Mouse (Mus musculus) heart, postnatal 0 days (tissue): ENCODE measurements around the gene Col8a2. TPM values are rescaled to one million over a fixed set of nuclear protein-coding genes. Genes with fewer than 3 reads are reported as not detected.

Experiments
- ATAC-seq: fragments of 200-750 bp; cut with Nextera tagmentation; 2 replicates; pipeline ENCODE4 v1.8.0; 2017; ENCODE audit warnings: low read depth, moderate number of reproducible peaks, moderate library complexity; ENCODE audit not compliant: insufficient read depth
- DNase-seq: peaks from one replicate; pipeline ENCODE4 v3.0.0-alpha.2; 2016; ENCODE audit warnings: low spot score
- H3K27ac ChIP-seq: fragments of 300-500 bp; sonication (generic); 2 replicates; pipeline ENCODE4 v1.5.1; 2014; ENCODE audit warnings: low read depth, mild to moderate bottlenecking
- H3K27me3 ChIP-seq: fragments of 300-500 bp; sonication (generic); 2 replicates; pipeline ENCODE4 v1.6.1; 2014; ENCODE audit warnings: low read length, mixed read lengths; ENCODE audit not compliant: control insufficient read depth, insufficient read depth
- H3K36me3 ChIP-seq: fragments of 300-500 bp; sonication (generic); replicated peaks from 2 replicates; pipeline ENCODE4 v1.6.1; 2014; ENCODE audit warnings: low read length, mixed read lengths; ENCODE audit not compliant: control insufficient read depth, insufficient read depth
- H3K4me1 ChIP-seq: fragments of 300-500 bp; sonication (generic); 2 replicates; pipeline ENCODE4 v1.6.1; 2014; ENCODE audit warnings: antibody characterized with exemption; ENCODE audit not compliant: control insufficient read depth, insufficient read depth
- H3K4me2 ChIP-seq: fragments of 300-500 bp; sonication (generic); 2 replicates; pipeline ENCODE4 v1.6.1; 2014; ENCODE audit warnings: low read depth, mild to moderate bottlenecking, low read length, moderate library complexity
- H3K4me3 ChIP-seq: fragments of 300-500 bp; sonication (generic); 2 replicates; pipeline ENCODE4 v1.5.1; 2014; ENCODE audit warnings: low read depth, low read length
- H3K9ac ChIP-seq: fragments of 300-500 bp; sonication (generic); replicated peaks from 2 replicates; pipeline ENCODE4 v1.6.1; 2014; ENCODE audit warnings: low read depth, low read length, mixed read lengths
- H3K9me3 ChIP-seq: fragments of 300-500 bp; sonication (generic); replicated peaks from 2 replicates; pipeline ENCODE4 v1.6.1; 2016; ENCODE audit warnings: low read length; ENCODE audit not compliant: control insufficient read depth
- CTCF ChIP-seq: IDR thresholded peaks from 2 replicates; pipeline ENCODE4 v1.5.1; 2016; ENCODE audit warnings: antibody characterized with exemption, control low read depth, low read depth
- EP300 ChIP-seq: IDR thresholded peaks from 2 replicates; pipeline ENCODE4 v1.6.1; 2016; ENCODE audit warnings: antibody characterized with exemption, low read depth
- WGBS: fragments of 180-500 bp; shearing (Covaris S2); extraction: QIAGEN DNeasy Blood & Tissue Kit; methylation state at CpG from one replicate; pipeline ENCODE4 v1.1.7; 2014; 5-methylcytosine and 5-hydroxymethylcytosine counted together
- polyA plus RNA-seq: library from polyadenylated mRNA; unstranded; fragments of >200 nt; fragmentation: Nextera tagmentation; extraction: Ambion mirVana; gene quantifications from 2 replicates; pipeline ENCODE4 v1.2.1, GENCODE M21; 2015
- total RNA-seq: library from RNA; depleted of rRNA; stranded (reverse); fragments of >200 nt; gene quantifications from 2 replicates; pipeline ENCODE4 v1.2.3, GENCODE M21; 2014; ENCODE audit warnings: low replicate concordance

The Col8a2 gene
- total and polyA plus RNA-seq, 2 experiments from 2014 or later = 0.71 to 4.3 TPM

DNA sequence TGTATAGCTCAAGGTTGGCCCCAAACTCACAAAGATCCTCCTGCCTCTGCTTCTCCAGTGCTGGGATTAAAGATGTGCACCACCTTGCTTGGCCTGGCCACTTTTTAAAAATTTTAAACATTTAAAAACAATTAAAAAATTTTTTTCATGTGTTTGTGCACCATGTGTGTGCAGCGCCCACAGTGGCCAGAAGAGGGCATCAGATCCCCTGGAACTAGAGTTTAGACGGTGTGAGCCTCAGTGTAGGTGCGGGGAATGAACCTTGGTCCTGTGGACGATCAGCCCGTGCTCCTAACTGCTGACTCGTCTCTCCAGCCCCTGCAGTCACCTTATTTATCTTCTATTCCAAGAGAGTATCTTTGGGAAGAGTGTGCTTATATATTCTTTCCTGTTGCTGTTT is 19.5 kb downstream of the Col8a2 start:
- no peak overlapping the region for H3K27ac ChIP-seq
- TF ChIP-seq CTCF (no peak), EP300 (no peak)
- no peaks in the 10 kb centered on the region for H3K9me3 ChIP-seq
- no peak overlapping the region for H3K4me2 ChIP-seq
- H3K36me3 ChIP-seq = no peaks in the 10 kb centered on the region
- DNase-seq (peak; percentile 1), ATAC-seq (no peak)
- WGBS = 86% methylated on average over 6 of the region's 6 CpGs
- H3K27me3 ChIP-seq = peaks cover 33% of the 10 kb centered on the region
- H3K4me1 ChIP-seq = peaks cover 3% of the 10 kb centered on the region; the same call in 1 of the 2 replicates
- no peak overlapping the region for H3K4me3 ChIP-seq
- H3K9ac ChIP-seq = no peak overlapping the region

DNA sequence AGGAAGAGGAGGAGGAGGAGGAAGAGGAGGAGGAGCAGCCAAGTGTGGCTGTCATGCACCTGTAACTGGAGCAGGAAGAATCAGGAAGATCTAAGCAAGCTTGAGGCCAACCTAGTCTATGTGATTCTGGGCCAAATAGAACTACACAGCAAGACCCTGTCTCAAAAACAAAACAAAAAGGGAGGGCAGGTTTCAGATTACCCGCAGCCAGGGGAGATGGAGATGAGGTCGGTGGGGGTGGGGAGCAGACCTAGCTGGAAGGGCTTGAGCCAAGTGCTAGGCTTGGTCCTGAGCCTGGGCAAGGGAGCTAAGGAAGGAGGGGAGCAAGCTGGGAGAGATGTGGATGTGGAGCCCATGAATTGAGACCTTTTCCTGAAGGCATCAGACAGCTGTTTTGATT is 20.2 kb downstream of the Col8a2 start:
- 0 out of 2 replicates have a peak, but pooled peaks cover 3% of the 10 kb centered on the region for H3K4me1 ChIP-seq
- no peaks in the 10 kb centered on the region for H3K36me3 ChIP-seq
- no peak overlapping the region for H3K4me3 ChIP-seq
- WGBS = 14% methylated on average over 2 of the region's 2 CpGs
- no peaks in the 10 kb centered on the region for H3K9me3 ChIP-seq
- ATAC-seq = no peak
- H3K4me2 ChIP-seq = no peak overlapping the region
- H3K9ac ChIP-seq = no peak overlapping the region
- no peak overlapping the region for H3K27ac ChIP-seq
- TF ChIP-seq CTCF (no peak), EP300 (no peak)
- H3K27me3 ChIP-seq = peaks cover 25% of the 10 kb centered on the region
- no peak for DNase-seq

DNA sequence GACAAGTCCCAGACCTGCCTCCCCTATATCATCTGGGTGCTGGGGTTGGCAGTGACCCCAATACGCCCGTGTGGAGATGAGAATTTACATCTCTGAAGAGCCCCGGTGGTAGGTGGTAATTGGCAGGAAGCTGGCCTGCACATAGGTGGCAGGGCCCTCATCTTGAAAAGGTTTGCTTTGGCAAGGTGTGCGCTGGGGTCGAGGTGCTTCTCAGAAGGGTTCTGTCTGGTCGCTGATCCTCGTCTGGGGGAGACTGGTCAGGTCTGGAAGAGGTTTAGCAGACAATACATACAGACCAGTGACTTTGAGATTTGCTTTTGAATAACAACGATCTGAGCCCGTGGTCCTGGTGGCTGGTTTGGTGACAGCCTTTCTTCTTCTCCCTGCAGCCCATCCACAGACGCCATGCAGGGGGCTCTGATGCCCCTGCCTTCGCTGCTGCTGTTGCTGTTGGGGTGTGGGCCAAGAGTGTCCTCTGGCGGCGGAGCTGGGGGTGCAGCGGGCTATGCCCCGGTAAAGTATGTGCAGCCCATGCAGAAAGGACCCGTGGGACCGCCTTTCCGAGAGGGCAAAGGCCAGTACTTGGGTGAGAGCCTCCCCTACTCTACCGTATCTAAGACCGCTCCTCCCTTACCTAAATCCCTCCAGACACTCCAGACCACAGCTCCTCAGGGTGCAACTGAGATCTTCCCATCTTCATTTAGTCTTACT is 22.8 kb downstream of the Col8a2 start:
- DNase-seq (peak; percentile 5), ATAC-seq (0 out of 2 replicates have a peak, but pooled peaks have one; percentile 9)
- no peak overlapping the region for H3K9ac ChIP-seq
- H3K4me2 ChIP-seq = peak overlapping the region; percentile 44
- no peak overlapping the region for H3K4me3 ChIP-seq
- H3K36me3 ChIP-seq = no peaks in the 10 kb centered on the region
- 19% methylated on average over 20 of the region's 20 CpGs for WGBS
- H3K4me1 ChIP-seq = 0 out of 2 replicates have a peak, but pooled peaks cover 3% of the 10 kb centered on the region
- no peak for TF ChIP-seq EP300
- peak; percentile 35; the same call in 1 of the 2 replicates for TF ChIP-seq CTCF
- no peak overlapping the region for H3K27ac ChIP-seq
- H3K27me3 ChIP-seq = 0 out of 2 replicates have a peak, but pooled peaks cover 10% of the 10 kb centered on the region
- H3K9me3 ChIP-seq = no peaks in the 10 kb centered on the region

DNA sequence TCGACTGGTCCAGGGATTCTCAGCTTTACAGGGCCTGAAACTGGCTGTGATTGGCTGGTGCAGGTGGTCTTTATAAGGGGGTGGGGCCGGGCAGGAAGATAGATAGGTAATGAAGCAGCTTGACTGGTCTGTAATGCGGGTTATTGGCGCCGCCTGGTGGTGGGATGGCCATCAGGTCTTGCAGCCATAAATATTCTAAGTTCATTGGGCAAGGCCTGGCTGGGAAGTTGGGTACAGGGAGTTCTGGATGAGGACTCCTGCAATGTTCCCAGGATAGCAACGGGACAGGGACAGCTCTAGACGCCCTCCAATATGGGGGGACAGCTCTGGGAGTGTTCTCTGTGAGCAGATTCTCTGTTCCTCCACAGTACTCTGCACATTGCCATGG is 23.3 kb downstream of the Col8a2 start:
- Histone ChIP-seq H3K4me1 (0 out of 2 replicates have a peak, but pooled peaks cover 3% of the 10 kb centered on the region), H3K27me3 (0 out of 2 replicates have a peak, but pooled peaks cover 10% of the 10 kb centered on the region), H3K4me3 (no peak overlapping the region), H3K9ac (no peak overlapping the region), H3K4me2 (peak overlapping the region; percentile 44; the same call in 1 of the 2 replicates), H3K27ac (no peak overlapping the region), H3K36me3 (no peaks in the 10 kb centered on the region), H3K9me3 (no peaks in the 10 kb centered on the region)
- 0% methylated on average over 7 of the region's 7 CpGs for WGBS
- ATAC-seq (peak; percentile 57; the same call in 1 of the 2 replicates), DNase-seq (peak; percentile 45)
- peak; percentile 80 for TF ChIP-seq CTCF
- TF ChIP-seq EP300 = no peak

DNA sequence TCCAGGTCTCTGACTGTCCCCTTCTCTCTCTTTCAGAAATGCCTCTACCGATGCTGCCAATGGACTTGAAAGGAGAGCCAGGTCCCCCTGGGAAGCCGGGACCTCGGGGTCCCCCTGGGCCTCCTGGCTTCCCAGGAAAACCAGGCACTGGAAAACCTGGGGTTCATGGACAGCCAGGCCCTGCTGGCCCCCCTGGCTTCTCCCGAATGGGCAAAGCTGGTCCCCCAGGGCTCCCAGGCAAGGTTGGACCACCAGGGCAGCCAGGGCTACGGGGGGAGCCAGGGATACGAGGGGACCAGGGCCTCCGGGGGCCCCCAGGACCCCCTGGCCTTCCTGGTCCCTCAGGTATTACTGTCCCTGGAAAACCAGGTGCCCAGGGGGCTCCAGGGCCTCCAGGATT is 23.8 kb downstream of the Col8a2 start:
- ATAC-seq = no peak
- 0 out of 2 replicates have a peak, but pooled peaks cover 10% of the 10 kb centered on the region for H3K27me3 ChIP-seq
- H3K36me3 ChIP-seq = no peaks in the 10 kb centered on the region
- H3K4me1 ChIP-seq = 0 out of 2 replicates have a peak, but pooled peaks cover 3% of the 10 kb centered on the region
- no peak overlapping the region for H3K27ac ChIP-seq
- H3K4me2 ChIP-seq = no peak overlapping the region
- no peak for TF ChIP-seq CTCF
- no peak for TF ChIP-seq EP300
- DNase-seq = peak; percentile 0
- no peaks in the 10 kb centered on the region for H3K9me3 ChIP-seq
- H3K4me3 ChIP-seq = no peak overlapping the region
- H3K9ac ChIP-seq = no peak overlapping the region
- WGBS = 68% methylated on average over 7 of the region's 7 CpGs
